Comparison of ENCODE assay signal across 29 mouse cellular contexts in the genomic region with DNA sequence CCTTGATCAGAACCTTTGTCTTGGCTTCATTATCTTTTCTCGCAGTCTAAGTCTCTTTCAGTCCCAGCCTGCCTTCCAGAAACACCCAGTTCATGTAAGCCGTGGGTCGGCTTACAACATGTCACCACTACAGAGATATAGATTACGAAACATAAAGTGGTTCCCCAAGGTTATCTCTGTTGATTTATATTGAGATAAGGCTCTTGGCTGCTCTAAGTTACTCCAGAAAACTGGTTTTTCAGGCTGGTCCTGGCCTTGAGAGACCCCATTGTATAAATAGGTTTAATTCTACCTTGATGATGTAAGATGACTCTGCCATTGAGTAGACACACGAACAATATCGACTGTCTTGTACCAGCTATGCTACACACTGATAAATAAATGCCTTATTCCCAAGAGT.
DNase-seq lines count a peak whose midpoint lies in the region; ATAC-seq and TF ChIP-seq lines count a peak whose summit lies in the region.
"Had no signal": no experiment of that assay in that cellular context is flagged by ENCODE, and none has a peak within 500 bp of the region (broad histone marks: within the 10 kb centered on the region; RNA-seq: fewer than 3 reads in every experiment).

No protein-coding gene starts in this region.

- H3K9ac ChIP-seq in lung, embryonic 15.5 days: no peak overlapping the region
- no peak overlapping the region for H3K9ac ChIP-seq in intestine, embryonic 14.5 days (ENCODE audit: low read length)
- H3K9ac ChIP-seq in lung, postnatal 0 days (replicated peaks; ENCODE audit: low read depth): no peak overlapping the region
- H3K9ac ChIP-seq in stomach, embryonic 16.5 days (ENCODE audit: low read length): no peak overlapping the region
- H3K9ac ChIP-seq in midbrain, embryonic 15.5 days: no peak overlapping the region
- H3K9ac ChIP-seq: forebrain, embryonic 15.5 days; hindbrain, embryonic 14.5 days; limb, embryonic 13.5 days; neural tube, embryonic 12.5 days had no signal

- peak; percentile 92 for ATAC-seq in lung, embryonic 15.5 days (ENCODE audit: borderline replicate concordance, extremely low read depth, low FRiP score, low TSS enrichment)
- peak; percentile 88 for ATAC-seq in intestine, embryonic 14.5 days (replicated peaks; ENCODE audit: low FRiP score, low TSS enrichment, low read depth)
- peak; percentile 97 for ATAC-seq in lung, postnatal 0 days
- peak; percentile 56; the same call in 1 of the 2 replicates for ATAC-seq in stomach, embryonic 16.5 days (ENCODE audit: insufficient read depth, low FRiP score)
- ATAC-seq in midbrain, embryonic 15.5 days (replicated peaks): no peak
- ATAC-seq: CD4-positive, CD25-positive, alpha-beta regulatory T cell, adult 4 months; forebrain, embryonic 15.5 days; inflammation-experienced regulatory T-cells, adult 6 months; midbrain, embryonic 16.5 days had no signal

- TF ChIP-seq CTCF in lung, postnatal 0 days (IDR thresholded peaks at IDR 0.05): no peak

- 56% methylated on average over 6 of the region's 6 CpGs for WGBS in lung, embryonic 15.5 days
- WGBS in intestine, embryonic 14.5 days: 74% methylated on average over 6 of the region's 6 CpGs
- WGBS in lung, postnatal 0 days: 48% methylated on average over 6 of the region's 6 CpGs
- WGBS in stomach, embryonic 16.5 days: 52% methylated on average over 6 of the region's 6 CpGs
- 92% methylated on average over 6 of the region's 6 CpGs for WGBS in midbrain, embryonic 15.5 days

- no peaks in the 10 kb centered on the region for H3K4me1 ChIP-seq in lung, embryonic 15.5 days
- H3K4me1 ChIP-seq in intestine, embryonic 14.5 days (replicated peaks; ENCODE audit: control insufficient read depth, insufficient read depth, low read length): no peaks in the 10 kb centered on the region
- H3K4me1 ChIP-seq in lung, postnatal 0 days (ENCODE audit: insufficient read depth, low read depth, low read length): no peaks in the 10 kb centered on the region
- no peaks in the 10 kb centered on the region for H3K4me1 ChIP-seq in stomach, embryonic 16.5 days (ENCODE audit: control insufficient read depth, insufficient read depth, low read length)
- no peaks in the 10 kb centered on the region for H3K4me1 ChIP-seq in midbrain, embryonic 15.5 days
- H3K4me1 ChIP-seq: forebrain, embryonic 10.5 days; forebrain, embryonic 15.5 days; limb, embryonic 13.5 days; midbrain, embryonic 10.5 days; neural tube, embryonic 12.5 days had no signal

- no peaks in the 10 kb centered on the region for H3K27me3 ChIP-seq in lung, embryonic 15.5 days
- H3K27me3 ChIP-seq in intestine, embryonic 14.5 days (replicated peaks; ENCODE audit: control insufficient read depth, insufficient read depth, low read length): no peaks in the 10 kb centered on the region
- H3K27me3 ChIP-seq in lung, postnatal 0 days (replicated peaks; ENCODE audit: insufficient read depth, low read length): no peaks in the 10 kb centered on the region
- H3K27me3 ChIP-seq in stomach, embryonic 16.5 days (ENCODE audit: control insufficient read depth, insufficient read depth, low read length): no peaks in the 10 kb centered on the region
- no peaks in the 10 kb centered on the region for H3K27me3 ChIP-seq in midbrain, embryonic 15.5 days (replicated peaks)
- H3K27me3 ChIP-seq: forebrain, embryonic 15.5 days; limb, embryonic 13.5 days; neural tube, embryonic 12.5 days had no signal

- H3K27ac ChIP-seq in lung, embryonic 15.5 days: peak overlapping the region; percentile 24; the same call in 1 of the 2 replicates
- H3K27ac ChIP-seq in intestine, embryonic 14.5 days (ENCODE audit: low read depth): no peak overlapping the region
- no peak overlapping the region for H3K27ac ChIP-seq in lung, postnatal 0 days (ENCODE audit: low read length)
- no peak overlapping the region for H3K27ac ChIP-seq in stomach, embryonic 16.5 days (ENCODE audit: low read length)
- H3K27ac ChIP-seq in midbrain, embryonic 15.5 days: no peak overlapping the region
- H3K27ac ChIP-seq: forebrain, embryonic 10.5 days; forebrain, embryonic 15.5 days; hindbrain, embryonic 14.5 days; left cerebral cortex, adult 2 months; limb, embryonic 13.5 days; midbrain, embryonic 10.5 days; neural tube, embryonic 12.5 days had no signal

- DNase-seq in lung, postnatal 10 days: no peak
- DNase-seq in intestine, embryonic 14.5 days (ENCODE audit: low spot score): no peak
- peak; percentile 77 for DNase-seq in lung, postnatal 0 days (ENCODE audit: low spot score)
- no peak for DNase-seq in embryo, embryonic 9.5 days (ENCODE audit: extremely low spot score)
- DNase-seq in c-Kit-positive CD71-positive TER-119-positive erythroid progenitor cells, embryonic 14.5 days (ENCODE audit: low spot score): no peak
- DNase-seq: adrenal gland, postnatal 14 days; cerebellum, adult 18-20 months; gastrocnemius, postnatal 25 days; heart, adult 18-20 months; kidney, adult 9 months; kidney, postnatal 10 days; right cerebral cortex, adult 18-20 months; spleen, adult 18-20 months had no signal

- H3K4me3 ChIP-seq in lung, embryonic 15.5 days: no peak overlapping the region
- H3K4me3 ChIP-seq in intestine, embryonic 14.5 days (ENCODE audit: low read depth, low read length): no peak overlapping the region
- no peak overlapping the region for H3K4me3 ChIP-seq in lung, postnatal 0 days (ENCODE audit: low read depth, low read length)
- no peak overlapping the region for H3K4me3 ChIP-seq in stomach, embryonic 16.5 days (replicated peaks; ENCODE audit: low read length)
- H3K4me3 ChIP-seq in midbrain, embryonic 15.5 days: no peak overlapping the region
- H3K4me3 ChIP-seq: forebrain, embryonic 10.5 days; forebrain, embryonic 15.5 days; left cerebral cortex, adult 2 months; limb, embryonic 13.5 days; midbrain, embryonic 10.5 days; myocyte; neural tube, embryonic 12.5 days had no signal

- peak; percentile 84 for TF ChIP-seq EP300 in lung, postnatal 0 days (IDR thresholded peaks at IDR 0.05)

- no peaks in the 10 kb centered on the region for H3K9me3 ChIP-seq in lung, embryonic 15.5 days
- H3K9me3 ChIP-seq in intestine, embryonic 14.5 days (ENCODE audit: control insufficient read depth, low read length): no peaks in the 10 kb centered on the region
- H3K9me3 ChIP-seq in lung, postnatal 0 days (ENCODE audit: low read length): no peaks in the 10 kb centered on the region
- no peaks in the 10 kb centered on the region for H3K9me3 ChIP-seq in stomach, embryonic 16.5 days (replicated peaks; ENCODE audit: control insufficient read depth, low read length)
- no peaks in the 10 kb centered on the region for H3K9me3 ChIP-seq in midbrain, embryonic 15.5 days
- H3K9me3 ChIP-seq: forebrain, embryonic 15.5 days; limb, embryonic 13.5 days; midbrain, embryonic 10.5 days; neural tube, embryonic 12.5 days had no signal

- peak overlapping the region; percentile 14; the same call in 1 of the 2 replicates for H3K4me2 ChIP-seq in lung, embryonic 15.5 days
- H3K4me2 ChIP-seq in intestine, embryonic 14.5 days (ENCODE audit: low read length): no peak overlapping the region
- no peak overlapping the region for H3K4me2 ChIP-seq in lung, postnatal 0 days (replicated peaks; ENCODE audit: low read depth, low read length)
- no peak overlapping the region for H3K4me2 ChIP-seq in stomach, embryonic 16.5 days (ENCODE audit: low read depth, low read length)
- H3K4me2 ChIP-seq in midbrain, embryonic 15.5 days: no peak overlapping the region
- H3K4me2 ChIP-seq: forebrain, embryonic 15.5 days; heart, embryonic 11.5 days; hindbrain, embryonic 14.5 days; limb, embryonic 13.5 days; liver, embryonic 11.5 days; neural tube, embryonic 12.5 days had no signal

- no peaks in the 10 kb centered on the region for H3K36me3 ChIP-seq in lung, embryonic 15.5 days
- H3K36me3 ChIP-seq in intestine, embryonic 14.5 days (ENCODE audit: control insufficient read depth, insufficient read depth, low read length): no peaks in the 10 kb centered on the region
- no peaks in the 10 kb centered on the region for H3K36me3 ChIP-seq in lung, postnatal 0 days (ENCODE audit: insufficient read depth, low read length)
- H3K36me3 ChIP-seq in stomach, embryonic 16.5 days (ENCODE audit: control insufficient read depth, insufficient read depth, low read length): no peaks in the 10 kb centered on the region
- no peaks in the 10 kb centered on the region for H3K36me3 ChIP-seq in midbrain, embryonic 15.5 days (replicated peaks)
- H3K36me3 ChIP-seq: forebrain, embryonic 10.5 days; forebrain, embryonic 15.5 days; limb, embryonic 13.5 days; midbrain, embryonic 10.5 days; neural tube, embryonic 12.5 days had no signal
